Mouse (Mus musculus) layer of hippocampus, postnatal 36 days (tissue): ENCODE results near the gene Cbx3. TPM values are rescaled to one million over a fixed set of nuclear protein-coding genes. Genes with fewer than 3 reads are reported as not detected.
"Not testable (repeated sequence)": the region's sequence is repeated elsewhere in the genome, so short reads cannot be mapped to it uniquely, and the experiment has no call there.

Experiments
- DNase-seq, 2 experiments: peaks; one replicate each; pipeline ENCODE4 v3.0.0; 2022
- total RNA-seq, 2 experiments: library from RNA; stranded (reverse); gene quantifications; 2 replicates each; pipeline ENCODE4 v1.2.3; 2021

Cbx3 gene
- total RNA-seq, 2 experiments from 2014 or later, result 139 to 148 TPM

GRCm38 (mm10) chr6:51471179-51471505 lies 982 bp downstream of the Cbx3 start:
- no peak for DNase-seq

GRCm38 (mm10) chr6:51471782-51472181 lies 1.6 kb downstream of the Cbx3 start:
- no peak for DNase-seq

- DNase-seq, result no peak
These were observed 2.1 kb downstream of the Cbx3 start for GRCm38 (mm10) chr6:51472213-51472612.

- DNase-seq, result no peak
These were observed 9.1 kb downstream of the Cbx3 start for GRCm38 (mm10) chr6:51479136-51479731.

GRCm38 (mm10) chr6:51481548-51481947 lies 11.4 kb downstream of the Cbx3 start:
- DNase-seq, result no peak

GRCm38 (mm10) chr6:51483861-51484260 lies 13.7 kb downstream of the Cbx3 start:
- DNase-seq, result no peak

- DNase-seq, result not testable (repeated sequence)
These were observed 14.4 kb downstream of the Cbx3 start for GRCm38 (mm10) chr6:51484556-51484955.

- no peak for DNase-seq
These were observed 15.5 kb downstream of the Cbx3 start for GRCm38 (mm10) chr6:51485646-51486045.

- no peak for DNase-seq
These were observed 16.0 kb downstream of the Cbx3 start for GRCm38 (mm10) chr6:51486076-51486710.

GRCm38 (mm10) chr6:51486731-51487130 lies 16.6 kb downstream of the Cbx3 start:
- no peak for DNase-seq

- DNase-seq, result no peak
These were observed 19.6 kb downstream of the Cbx3 start for GRCm38 (mm10) chr6:51489787-51490186.

GRCm38 (mm10) chr6:51497321-51498111 lies 27.4 kb downstream of the Cbx3 start:
- DNase-seq, result no peak

GRCm38 (mm10) chr6:51505671-51506070 lies 35.5 kb downstream of the Cbx3 start:
- no peak for DNase-seq

- DNase-seq, result no peak
These were observed 37.4 kb downstream of the Cbx3 start for GRCm38 (mm10) chr6:51507556-51507955.

- DNase-seq, result peak; percentile 55 to 60
These were observed 38.8 kb downstream of the Cbx3 start for GRCm38 (mm10) chr6:51508750-51509648.

- no peak for DNase-seq
These were observed 39.9 kb downstream of the Cbx3 start for GRCm38 (mm10) chr6:51510094-51510493.

- no peak for DNase-seq
These were observed 40.8 kb downstream of the Cbx3 start for GRCm38 (mm10) chr6:51510946-51511345.

GRCm38 (mm10) chr6:51513745-51514144 lies 43.6 kb downstream of the Cbx3 start:
- no peak for DNase-seq

- no peak for DNase-seq
These were observed 44.7 kb downstream of the Cbx3 start for GRCm38 (mm10) chr6:51514860-51515259.

- DNase-seq, result no peak
These were observed 53.1 kb downstream of the Cbx3 start for GRCm38 (mm10) chr6:51523310-51523709.

GRCm38 (mm10) chr6:51523807-51524320 lies 53.7 kb downstream of the Cbx3 start, which contains the start of gene Snx10:
Gene Snx10 (plus strand): TSS chr6:51523901.
- peak; percentile 54 to 62 for DNase-seq

- DNase-seq, result peak; percentile 27 to 36
These were observed 54.3 kb downstream of the Cbx3 start for GRCm38 (mm10) chr6:51524321-51524931.
